Mouse (Mus musculus) inflammation-experienced regulatory T-cells, adult 6 months (primary cell): ENCODE results near the gene Idh2. TPM values are rescaled to one million over a fixed set of nuclear protein-coding genes. Genes with fewer than 3 reads are reported as not detected.

Experiments used
- ATAC-seq: one replicate; pipeline ENCODE4 v1.8.0; 2017
- polyA plus RNA-seq, 3 experiments: library from polyadenylated mRNA; unstranded; fragments of 100-300 nt; shearing (Covaris generic); gene quantifications; one replicate each; pipeline ENCODE4 v1.2.1; 2017

The Idh2 gene
- polyA plus RNA-seq, 3 experiments from 2014 or later: 13.5 to 28.7 (median 20.3) TPM

GRCm38 (mm10) chr7:80121083-80121482 is 5.9 kb upstream of the Idh2 start:
- ATAC-seq: no peak

GRCm38 (mm10) chr7:80119198-80119597 is 4.0 kb upstream of the Idh2 start:
- ATAC-seq: no peak

GRCm38 (mm10) chr7:80116158-80116557 is 966 bp upstream of the Idh2 start:
- no peak for ATAC-seq

- peak; percentile 77 for ATAC-seq
Measured at GRCm38 (mm10) chr7:80114451-80115223, 555 bp downstream of the Idh2 start.

- ATAC-seq: no peak
Measured at GRCm38 (mm10) chr7:80113989-80114388, 1.2 kb downstream of the Idh2 start.

GRCm38 (mm10) chr7:80111066-80112045 is 3.8 kb downstream of the Idh2 start:
- ATAC-seq: no peak

GRCm38 (mm10) chr7:80106441-80106840 is 8.8 kb downstream of the Idh2 start:
- no peak for ATAC-seq

GRCm38 (mm10) chr7:80105637-80106390 is 9.4 kb downstream of the Idh2 start:
- ATAC-seq: no peak

- no peak for ATAC-seq
Measured at GRCm38 (mm10) chr7:80103335-80103734, 11.9 kb downstream of the Idh2 start.

- no peak for ATAC-seq
Measured at GRCm38 (mm10) chr7:80098389-80098976, 16.7 kb downstream of the Idh2 start.

GRCm38 (mm10) chr7:80095598-80096309 is 19.4 kb downstream of the Idh2 start:
- no peak for ATAC-seq

GRCm38 (mm10) chr7:80094481-80094880 is 20.7 kb downstream of the Idh2 start:
- ATAC-seq: no peak

GRCm38 (mm10) chr7:80092351-80093046 is 22.7 kb downstream of the Idh2 start:
- ATAC-seq: no peak

GRCm38 (mm10) chr7:80091866-80092210 is 23.4 kb downstream of the Idh2 start:
- ATAC-seq: no peak

GRCm38 (mm10) chr7:80091004-80091865 is 24.0 kb downstream of the Idh2 start:
- peak; percentile 92 for ATAC-seq

- no peak for ATAC-seq
Measured at GRCm38 (mm10) chr7:80090191-80091003, 24.8 kb downstream of the Idh2 start.

- ATAC-seq: no peak
Measured at GRCm38 (mm10) chr7:80088191-80088590, 27.0 kb downstream of the Idh2 start.

GRCm38 (mm10) chr7:80085970-80086715 is 29.0 kb downstream of the Idh2 start:
- ATAC-seq: no peak
